13 mouse cellular contexts compared by ENCODE assay signal in genomic region chr19:32599006-32599405, GRCm38 (mm10).
"Had no signal": no experiment of that assay in that cellular context is flagged by ENCODE, and none has a peak within 500 bp of the region (broad histone marks: within the 10 kb centered on the region; RNA-seq: fewer than 3 reads in every experiment).

No protein-coding gene starts in this region.

- H3K9ac ChIP-seq: intestine, embryonic 15.5 days; liver, embryonic 15.5 days; lung, embryonic 15.5 days; midbrain, embryonic 15.5 days; neural tube, embryonic 12.5 days had no signal

- H3K4me2 ChIP-seq: intestine, embryonic 15.5 days; liver, embryonic 15.5 days; lung, embryonic 15.5 days; midbrain, embryonic 11.5 days; midbrain, embryonic 15.5 days; neural tube, embryonic 12.5 days had no signal

- H3K4me3 ChIP-seq: intestine, embryonic 15.5 days; left cerebral cortex, adult 2 months; liver, embryonic 15.5 days; lung, embryonic 15.5 days; megakaryocyte, embryonic 14.5 days; midbrain, embryonic 15.5 days; neural tube, embryonic 12.5 days had no signal

- ATAC-seq: intestine, embryonic 15.5 days; midbrain, embryonic 15.5 days had no signal

- H3K9me3 ChIP-seq: intestine, embryonic 15.5 days; liver, embryonic 15.5 days; lung, embryonic 15.5 days; megakaryocyte, embryonic 14.5 days; midbrain, embryonic 15.5 days; neural tube, embryonic 12.5 days had no signal

- DNase-seq: lung, postnatal 14 days; spleen, adult 18-20 months; thymus, adult 2 months; thymus, postnatal 25 days had no signal

- H3K27ac ChIP-seq: intestine, embryonic 15.5 days; left cerebral cortex, adult 2 months; liver, embryonic 15.5 days; lung, embryonic 15.5 days; macrophage; midbrain, embryonic 15.5 days; neural tube, embryonic 12.5 days had no signal

- H3K36me3 ChIP-seq: intestine, embryonic 15.5 days; liver, embryonic 15.5 days; lung, embryonic 15.5 days; midbrain, embryonic 15.5 days; neural tube, embryonic 12.5 days had no signal

- H3K27me3 ChIP-seq: intestine, embryonic 15.5 days had no signal
